Mouse (Mus musculus) heart, postnatal 0 days (tissue): ENCODE data around the gene Nkpd1. TPM values are rescaled to one million over a fixed set of nuclear protein-coding genes. Genes with fewer than 3 reads are reported as not detected.
A peak's percentile ranks its signal among the peaks of the same experiment; 100 is the strongest.

ENCODE experiments used
- ATAC-seq: fragments of 200-750 bp; cut with Nextera tagmentation; 2 replicates; pipeline ENCODE4 v1.8.0; 2017; ENCODE audit warnings: low read depth, moderate number of reproducible peaks, moderate library complexity; ENCODE audit not compliant: insufficient read depth
- DNase-seq: peaks from one replicate; pipeline ENCODE4 v3.0.0-alpha.2; 2016; ENCODE audit warnings: low spot score
- H3K27ac ChIP-seq: fragments of 300-500 bp; sonication (generic); 2 replicates; pipeline ENCODE4 v1.5.1; 2014; ENCODE audit warnings: low read depth, mild to moderate bottlenecking
- H3K27me3 ChIP-seq: fragments of 300-500 bp; sonication (generic); 2 replicates; pipeline ENCODE4 v1.6.1; 2014; ENCODE audit warnings: low read length, mixed read lengths; ENCODE audit not compliant: control insufficient read depth, insufficient read depth
- H3K36me3 ChIP-seq: fragments of 300-500 bp; sonication (generic); replicated peaks from 2 replicates; pipeline ENCODE4 v1.6.1; 2014; ENCODE audit warnings: low read length, mixed read lengths; ENCODE audit not compliant: control insufficient read depth, insufficient read depth
- H3K4me1 ChIP-seq: fragments of 300-500 bp; sonication (generic); 2 replicates; pipeline ENCODE4 v1.6.1; 2014; ENCODE audit warnings: antibody characterized with exemption; ENCODE audit not compliant: control insufficient read depth, insufficient read depth
- H3K4me2 ChIP-seq: fragments of 300-500 bp; sonication (generic); 2 replicates; pipeline ENCODE4 v1.6.1; 2014; ENCODE audit warnings: low read depth, mild to moderate bottlenecking, low read length, moderate library complexity
- H3K4me3 ChIP-seq: fragments of 300-500 bp; sonication (generic); 2 replicates; pipeline ENCODE4 v1.5.1; 2014; ENCODE audit warnings: low read depth, low read length
- H3K9ac ChIP-seq: fragments of 300-500 bp; sonication (generic); replicated peaks from 2 replicates; pipeline ENCODE4 v1.6.1; 2014; ENCODE audit warnings: low read depth, low read length, mixed read lengths
- H3K9me3 ChIP-seq: fragments of 300-500 bp; sonication (generic); replicated peaks from 2 replicates; pipeline ENCODE4 v1.6.1; 2016; ENCODE audit warnings: low read length; ENCODE audit not compliant: control insufficient read depth
- CTCF ChIP-seq: IDR thresholded peaks from 2 replicates; pipeline ENCODE4 v1.5.1; 2016; ENCODE audit warnings: antibody characterized with exemption, control low read depth, low read depth
- EP300 ChIP-seq: IDR thresholded peaks from 2 replicates; pipeline ENCODE4 v1.6.1; 2016; ENCODE audit warnings: antibody characterized with exemption, low read depth
- WGBS: fragments of 180-500 bp; shearing (Covaris S2); extraction: QIAGEN DNeasy Blood & Tissue Kit; methylation state at CpG from one replicate; pipeline ENCODE4 v1.1.7; 2014; 5-methylcytosine and 5-hydroxymethylcytosine counted together
- polyA plus RNA-seq: library from polyadenylated mRNA; unstranded; fragments of >200 nt; fragmentation: Nextera tagmentation; extraction: Ambion mirVana; gene quantifications from 2 replicates; pipeline ENCODE4 v1.2.1, GENCODE M21; 2015
- total RNA-seq: library from RNA; depleted of rRNA; stranded (reverse); fragments of >200 nt; gene quantifications from 2 replicates; pipeline ENCODE4 v1.2.3, GENCODE M21; 2014; ENCODE audit warnings: low replicate concordance

Gene Nkpd1
- total and polyA plus RNA-seq, 2 experiments from 2014 or later: not detected

DNA sequence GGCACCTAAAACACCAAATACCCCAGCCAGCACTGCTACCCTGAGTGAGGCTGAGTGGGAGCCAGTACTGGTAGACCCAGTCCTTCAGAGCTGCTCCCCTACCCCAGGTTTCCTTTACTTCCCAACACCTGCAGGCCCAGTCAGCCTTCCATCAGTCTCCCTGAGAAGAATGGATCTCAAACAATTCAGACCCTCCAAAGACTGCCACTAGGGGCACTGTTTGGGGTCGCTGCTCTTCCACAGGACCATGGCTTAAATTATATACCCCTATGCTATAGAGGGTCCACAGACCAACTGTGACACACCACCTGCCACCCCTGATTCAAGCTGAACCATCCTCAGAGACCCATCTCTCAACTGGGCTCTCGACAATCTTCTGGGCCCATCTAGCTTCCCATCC is 41.3 kb downstream of the Nkpd1 start:
- TF ChIP-seq CTCF (peak; percentile 38), EP300 (no peak)
- Histone ChIP-seq H3K9ac (no peak overlapping the region), H3K4me2 (no peak overlapping the region; the same call in 1 of the 2 replicates), H3K9me3 (no peaks in the 10 kb centered on the region), H3K4me3 (no peak overlapping the region), H3K36me3 (no peaks in the 10 kb centered on the region; the same call in 1 of the 2 replicates), H3K27ac (no peak overlapping the region; the same call in 1 of the 2 replicates), H3K27me3 (no peaks in the 10 kb centered on the region), H3K4me1 (peaks cover 37% of the 10 kb centered on the region; the same call in 1 of the 2 replicates)
- WGBS: 51% methylated on average over 2 of the region's 2 CpGs
- ATAC-seq: no peak
- DNase-seq: no peak

DNA sequence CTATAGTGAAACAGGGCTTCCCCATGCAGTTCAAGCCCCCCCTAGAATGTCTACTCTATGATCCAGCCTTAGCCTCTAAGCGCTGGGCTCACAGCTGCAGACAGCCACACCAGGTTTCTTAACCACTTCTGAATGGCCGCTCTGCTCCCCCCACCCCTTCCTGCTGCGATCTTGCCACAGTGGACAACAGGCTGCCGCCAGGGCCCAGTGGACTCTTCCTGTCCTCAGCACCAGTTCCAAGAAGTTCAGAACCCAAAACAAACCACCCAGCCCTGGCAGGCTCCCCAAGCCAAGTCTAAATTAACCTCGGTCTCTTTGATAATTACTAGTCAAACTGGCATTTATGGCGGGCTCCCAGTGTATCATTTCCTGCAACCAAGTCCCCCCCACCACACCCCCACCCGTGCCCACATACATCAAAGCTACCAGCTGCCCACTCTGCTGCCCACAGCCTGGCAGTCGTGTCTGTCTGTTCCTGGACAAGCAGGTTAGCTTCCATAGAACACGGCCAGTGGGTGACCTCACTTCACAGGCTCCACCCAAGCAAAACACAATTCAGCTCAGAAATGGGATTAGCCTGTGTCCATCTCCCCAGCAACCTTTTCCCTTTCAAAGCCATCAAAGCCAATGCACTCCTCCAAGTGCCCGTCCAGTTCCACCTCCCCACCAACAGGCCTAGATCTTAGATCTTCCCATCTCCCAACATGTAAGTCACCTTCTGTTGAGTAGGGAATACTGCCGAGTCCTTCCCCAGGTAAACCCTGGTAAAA is 43.0 kb downstream of the Nkpd1 start:
- Histone ChIP-seq H3K27ac (peak overlapping the region; percentile 93), H3K9ac (peak overlapping the region; percentile 94), H3K4me2 (peak overlapping the region; percentile 71), H3K36me3 (peaks cover 16% of the 10 kb centered on the region), H3K27me3 (no peaks in the 10 kb centered on the region), H3K9me3 (no peaks in the 10 kb centered on the region), H3K4me3 (peak overlapping the region; percentile 63), H3K4me1 (peaks cover 37% of the 10 kb centered on the region; the same call in 1 of the 2 replicates)
- TF ChIP-seq EP300 (no peak), CTCF (no peak)
- DNase-seq (no peak), ATAC-seq (no peak)
- WGBS: 13% methylated on average over 11 of the region's 11 CpGs

DNA sequence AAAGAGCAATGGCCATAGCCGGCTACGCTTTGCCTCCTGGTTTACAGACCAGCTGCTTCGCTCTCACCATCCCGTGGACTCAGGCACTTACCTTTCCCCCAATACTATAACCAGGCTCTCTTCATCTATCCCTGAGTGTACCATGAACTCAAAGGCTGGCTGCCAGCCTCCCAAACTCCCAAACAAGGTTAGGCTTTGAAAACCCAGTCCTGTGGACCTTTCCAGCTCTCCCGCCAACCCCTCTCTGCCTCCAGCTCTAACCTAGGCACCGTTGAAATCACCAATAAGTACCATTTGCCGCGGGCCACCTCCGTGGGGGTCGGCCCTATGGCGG is 43.8 kb downstream of the Nkpd1 start:
- Histone ChIP-seq H3K27me3 (no peaks in the 10 kb centered on the region), H3K27ac (peak overlapping the region; percentile 93), H3K4me3 (peak overlapping the region; percentile 63), H3K9ac (peak overlapping the region; percentile 94), H3K4me1 (peaks cover 37% of the 10 kb centered on the region; the same call in 1 of the 2 replicates), H3K4me2 (peak overlapping the region; percentile 71), H3K36me3 (peaks cover 18% of the 10 kb centered on the region), H3K9me3 (no peaks in the 10 kb centered on the region)
- TF ChIP-seq CTCF (no peak), EP300 (no peak)
- ATAC-seq (no peak), DNase-seq (no peak)
- under 1% methylated on average over 11 of the region's 11 CpGs for WGBS

DNA sequence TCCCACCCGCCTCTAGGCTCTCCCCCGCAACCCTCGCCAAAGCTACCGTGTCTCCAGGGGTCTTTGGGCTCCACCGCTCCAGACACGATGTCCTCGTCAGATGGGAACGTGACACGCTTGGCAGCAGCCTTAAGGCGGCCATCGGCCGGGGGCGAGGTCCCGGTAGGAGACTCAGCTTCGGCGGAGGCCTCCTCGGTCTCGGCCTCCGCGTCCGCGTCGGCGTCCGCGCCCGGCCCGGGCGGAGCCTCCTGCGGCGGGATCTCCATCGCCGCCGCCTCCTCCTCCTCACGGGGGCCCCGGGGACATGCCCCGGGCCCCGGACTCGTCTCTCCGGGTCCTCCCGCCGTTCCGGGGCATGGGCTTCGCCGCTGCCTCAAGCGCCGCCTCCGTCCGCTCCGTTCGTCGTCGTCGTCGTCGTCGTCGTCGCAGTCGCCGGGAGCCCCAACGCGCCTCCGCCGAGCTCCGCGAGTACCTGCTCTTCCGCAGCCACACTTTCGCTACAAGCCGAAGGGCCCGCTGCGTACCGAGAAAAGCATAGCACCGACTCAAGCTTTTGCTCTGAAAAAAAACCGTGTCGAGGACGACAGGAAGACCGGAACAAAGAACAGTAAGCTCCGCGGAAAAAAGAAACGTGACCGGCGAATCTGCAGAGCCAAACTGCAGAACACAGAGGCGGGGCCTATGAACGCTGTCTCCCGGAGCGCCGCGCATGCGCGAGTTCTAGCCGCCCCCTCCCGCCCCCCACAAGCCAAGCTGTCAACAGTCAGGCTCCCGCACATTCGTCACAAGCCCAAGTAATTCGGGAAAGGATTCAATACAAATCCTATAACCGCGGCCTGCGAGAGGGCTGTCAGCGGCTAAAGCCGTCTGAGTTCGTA is 44.4 kb downstream of the Nkpd1 start:
- Histone ChIP-seq H3K9ac (peak overlapping the region; percentile 94), H3K27ac (peak overlapping the region; percentile 93), H3K4me1 (peaks cover 31% of the 10 kb centered on the region; the same call in 1 of the 2 replicates), H3K36me3 (peaks cover 18% of the 10 kb centered on the region), H3K4me2 (peak overlapping the region; percentile 71), H3K27me3 (no peaks in the 10 kb centered on the region), H3K9me3 (no peaks in the 10 kb centered on the region), H3K4me3 (peak overlapping the region; percentile 63)
- whole genome bisulfite sequencing: under 1% methylated on average over 102 of the region's 102 CpGs
- peak; percentile 95 for DNase-seq
- peak; percentile 87 for ATAC-seq
- TF ChIP-seq CTCF (no peak), EP300 (no peak)

DNA sequence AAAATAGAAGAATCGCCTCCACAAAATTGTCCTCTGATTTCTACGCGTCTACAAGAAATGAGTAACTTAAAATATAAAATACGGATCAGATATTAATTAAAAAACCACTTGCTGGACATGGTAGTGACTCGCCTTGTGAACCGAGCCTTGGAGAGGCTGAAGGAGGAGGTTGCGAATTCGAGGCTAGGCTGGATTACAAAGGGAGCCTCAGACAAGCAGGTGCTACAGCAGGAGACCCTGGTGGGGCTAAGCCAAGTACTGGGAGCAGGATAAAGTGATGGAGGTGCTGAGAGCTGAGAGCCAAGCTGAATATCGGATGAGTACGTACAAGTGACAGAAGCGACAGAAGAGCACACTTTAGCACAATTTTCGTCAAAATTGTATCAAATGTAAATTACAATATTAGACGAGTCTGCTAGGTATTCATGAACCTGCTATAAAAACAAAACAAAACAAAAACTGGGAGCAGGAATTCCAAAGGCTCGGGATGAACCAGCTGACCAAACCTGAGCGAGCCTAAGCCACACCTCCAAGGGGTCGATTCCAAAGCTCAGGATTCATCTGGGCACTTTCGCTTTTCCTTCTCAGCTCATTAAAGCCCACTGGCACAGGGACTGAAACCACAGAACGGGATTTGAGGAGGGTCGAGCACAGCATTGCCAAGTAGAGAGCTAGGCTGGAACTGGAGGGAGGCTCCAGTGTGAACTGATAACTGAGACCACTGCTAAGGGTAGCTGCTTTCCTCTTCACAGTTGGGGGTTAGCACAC is 45.2 kb downstream of the Nkpd1 start, which contains the start of gene Ppp1r37:
Gene Ppp1r37, minus strand, starts transcription at position 434 of the 768 bp plus-strand sequence.
- no peak for ATAC-seq

More for the DNA sequence above, 45.2 kb downstream of the Nkpd1 start, which contains the start of gene Ppp1r37:
- Histone ChIP-seq H3K9ac (peak within 1 kb of the TSS; percentile 94), H3K4me2 (peak within 1 kb of the TSS; percentile 71), H3K27ac (peak within 1 kb of the TSS; percentile 93), H3K36me3 (peaks cover 18% of the 10 kb centered on the region), H3K4me1 (peaks cover 25% of the 10 kb centered on the region; the same call in 1 of the 2 replicates), H3K27me3 (no peaks in the 10 kb centered on the region), H3K4me3 (peak within 1 kb of the TSS; percentile 63), H3K9me3 (no peaks in the 10 kb centered on the region)
- under 1% methylated on average over 19 of the region's 19 CpGs for WGBS
- peak; percentile 41 for DNase-seq
- TF ChIP-seq CTCF (no peak), EP300 (0 out of 2 replicates have a peak, but pooled peaks have one; percentile 14)
